Mouse (Mus musculus) embryonic facial prominence, embryonic 13.5 days (tissue): ENCODE data around the gene Foxk1. TPM values are rescaled to one million over a fixed set of nuclear protein-coding genes. Genes with fewer than 3 reads are reported as not detected.
A peak's percentile ranks its signal among the peaks of the same experiment; 100 is the strongest.

Experiments used
- ATAC-seq: fragments of 200-750 bp; cut with Nextera tagmentation; 2 replicates; pipeline ENCODE4 v1.8.0; 2017; ENCODE audit warnings: low read depth; ENCODE audit not compliant: insufficient number of reproducible peaks, insufficient read depth, low FRiP score, low TSS enrichment
- H3K27ac ChIP-seq: fragments of 300-500 bp; sonication (generic); 2 replicates; pipeline ENCODE4 v1.5.1; 2015; ENCODE audit warnings: moderate library complexity, mild to moderate bottlenecking, inconsistent platforms
- H3K27me3 ChIP-seq: fragments of 300-500 bp; sonication (generic); 2 replicates; pipeline ENCODE4 v1.6.1; 2015; ENCODE audit warnings: mild to moderate bottlenecking, inconsistent platforms
- H3K36me3 ChIP-seq: fragments of 300-500 bp; sonication (generic); 2 replicates; pipeline ENCODE4 v1.6.1; 2015; ENCODE audit warnings: mild to moderate bottlenecking, inconsistent platforms
- H3K4me1 ChIP-seq: fragments of 300-500 bp; sonication (generic); 2 replicates; pipeline ENCODE4 v1.6.1; 2015; ENCODE audit warnings: inconsistent platforms
- H3K4me2 ChIP-seq: fragments of 300-500 bp; sonication (generic); 2 replicates; pipeline ENCODE4 v1.6.1; 2015; ENCODE audit warnings: moderate library complexity, mild to moderate bottlenecking, inconsistent platforms
- H3K4me3 ChIP-seq: fragments of 300-500 bp; sonication (generic); 2 replicates; pipeline ENCODE4 v1.5.1; 2015; ENCODE audit warnings: mild to moderate bottlenecking, inconsistent platforms
- H3K9ac ChIP-seq: fragments of 300-500 bp; sonication (generic); 2 replicates; pipeline ENCODE4 v1.6.1; 2015; ENCODE audit warnings: mild to moderate bottlenecking, inconsistent platforms
- H3K9me3 ChIP-seq: fragments of 300-500 bp; sonication (generic); 2 replicates; pipeline ENCODE4 v1.6.1; 2016; ENCODE audit warnings: inconsistent platforms
- WGBS: fragments of 180-500 bp; shearing (Covaris S2); methylation state at CpG from one replicate; pipeline ENCODE4 v1.1.7; 2015; ENCODE audit warnings: mixed read lengths; 5-methylcytosine and 5-hydroxymethylcytosine counted together
- polyA plus RNA-seq: library from polyadenylated mRNA; unstranded; fragments of >200 nt; fragmentation: Nextera tagmentation; extraction: Ambion mirVana; gene quantifications from 2 replicates; pipeline ENCODE4 v1.2.1, GENCODE M21; 2015

Foxk1 gene
- polyA plus RNA-seq, 1 experiment from 2014 or later = 5.0 TPM

DNA sequence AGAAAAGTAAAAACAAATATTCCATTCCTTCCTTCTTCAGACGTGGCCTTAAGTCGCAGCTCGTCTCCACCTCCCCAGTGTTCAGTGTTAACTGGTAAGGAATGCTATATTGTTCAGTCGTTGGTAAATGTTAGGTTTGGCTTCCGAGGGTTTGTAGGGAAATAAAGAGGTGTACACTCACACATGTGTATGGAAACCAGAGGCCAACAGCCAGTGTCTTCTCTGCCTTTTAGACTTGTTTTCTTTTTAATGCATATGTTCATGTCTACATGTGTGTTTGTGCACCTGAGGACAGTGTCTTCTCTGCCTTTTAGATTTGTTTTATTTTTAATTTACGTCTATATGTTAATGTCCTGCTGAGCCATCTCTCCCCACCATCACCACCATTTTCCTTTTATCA lies 29.1 kb upstream of the Foxk1 start:
- 39% methylated on average over 6 of the region's 6 CpGs for WGBS
- peaks cover 26% of the 10 kb centered on the region for H3K4me1 ChIP-seq
- peak overlapping the region; percentile 85; the same call in 1 of the 2 replicates for H3K27ac ChIP-seq

DNA sequence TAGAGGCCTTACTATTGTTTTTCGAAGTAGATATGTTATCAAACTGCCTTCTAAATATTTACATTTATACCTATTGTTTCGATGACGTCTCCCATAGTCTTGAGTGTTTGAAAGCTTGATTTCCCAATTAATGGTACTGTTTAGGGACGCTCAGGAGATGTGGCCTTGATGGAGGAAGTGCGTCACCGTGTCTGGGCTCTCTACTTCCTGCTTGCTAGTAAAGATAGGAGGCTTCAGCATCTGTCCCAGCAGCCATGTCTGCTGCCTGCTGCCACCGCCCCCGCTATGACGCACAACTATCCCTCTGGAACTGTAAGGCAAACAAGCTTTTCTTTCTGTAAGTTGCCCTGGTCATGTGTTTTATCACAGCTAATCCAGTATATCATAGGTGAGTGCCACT lies 27.0 kb upstream of the Foxk1 start:
- ATAC-seq = no peak
- Histone ChIP-seq H3K36me3 (no peaks in the 10 kb centered on the region), H3K4me3 (no peak overlapping the region), H3K4me2 (no peak overlapping the region), H3K9me3 (0 out of 2 replicates have a peak, but pooled peaks cover 3% of the 10 kb centered on the region), H3K27ac (no peak overlapping the region), H3K9ac (no peak overlapping the region), H3K4me1 (peaks cover 19% of the 10 kb centered on the region), H3K27me3 (no peaks in the 10 kb centered on the region)
- WGBS = 91% methylated on average over 9 of the region's 9 CpGs

More for the DNA sequence above, 29.1 kb upstream of the Foxk1 start:
- Histone ChIP-seq H3K4me2 (no peak overlapping the region), H3K36me3 (no peaks in the 10 kb centered on the region), H3K27me3 (no peaks in the 10 kb centered on the region), H3K9me3 (0 out of 2 replicates have a peak, but pooled peaks cover 3% of the 10 kb centered on the region), H3K4me3 (no peak overlapping the region), H3K9ac (no peak overlapping the region)
- no peak for ATAC-seq

DNA sequence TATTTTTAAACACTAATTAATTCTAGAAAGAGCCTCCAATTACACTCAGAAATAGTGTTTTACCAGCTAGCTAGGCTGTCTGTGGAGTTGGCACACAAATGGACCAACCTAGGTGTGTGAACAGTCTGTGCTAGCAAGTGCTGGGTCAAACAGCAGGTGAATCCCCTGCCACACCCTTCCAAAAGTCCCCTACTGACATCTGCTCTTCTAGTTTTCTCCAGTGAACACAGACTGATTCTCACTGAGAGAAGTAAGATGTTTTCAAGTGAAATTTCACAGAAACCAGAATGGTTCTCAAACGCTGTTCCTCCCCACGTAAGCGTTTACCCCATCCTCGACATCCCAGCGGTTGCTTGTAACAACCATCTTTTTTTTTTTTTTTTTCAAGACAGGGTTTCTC lies 25.7 kb upstream of the Foxk1 start:
- no peak overlapping the region for H3K4me2 ChIP-seq
- H3K9me3 ChIP-seq = 0 out of 2 replicates have a peak, but pooled peaks cover 3% of the 10 kb centered on the region
- no peaks in the 10 kb centered on the region for H3K27me3 ChIP-seq
- no peak overlapping the region for H3K4me3 ChIP-seq
- no peaks in the 10 kb centered on the region for H3K36me3 ChIP-seq
- no peak for ATAC-seq
- 96% methylated on average over 5 of the region's 5 CpGs for WGBS
- no peak overlapping the region for H3K27ac ChIP-seq
- H3K4me1 ChIP-seq = peaks cover 30% of the 10 kb centered on the region
- H3K9ac ChIP-seq = no peak overlapping the region

DNA sequence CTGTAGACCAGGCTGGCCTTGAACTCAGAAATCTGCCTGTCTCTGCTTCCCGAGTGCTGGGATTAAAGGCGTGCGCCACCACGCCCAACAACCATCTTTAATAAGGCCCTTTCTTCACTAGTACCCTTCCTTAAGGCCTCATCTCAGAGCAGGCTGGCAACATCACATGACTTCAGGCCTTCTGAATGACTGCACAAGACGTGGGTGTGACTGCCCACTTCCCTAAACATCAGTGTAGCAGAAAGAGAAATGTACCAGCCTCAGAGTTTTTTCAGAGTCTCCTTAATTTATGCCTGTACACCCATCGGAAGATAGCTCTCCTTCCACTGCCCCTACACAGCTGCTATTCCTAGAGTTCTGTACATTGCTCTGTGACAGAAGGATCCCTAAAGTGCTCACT lies 25.2 kb upstream of the Foxk1 start:
- H3K4me3 ChIP-seq = no peak overlapping the region
- WGBS = 83% methylated on average over 6 of the region's 6 CpGs
- no peak overlapping the region for H3K27ac ChIP-seq

DNA sequence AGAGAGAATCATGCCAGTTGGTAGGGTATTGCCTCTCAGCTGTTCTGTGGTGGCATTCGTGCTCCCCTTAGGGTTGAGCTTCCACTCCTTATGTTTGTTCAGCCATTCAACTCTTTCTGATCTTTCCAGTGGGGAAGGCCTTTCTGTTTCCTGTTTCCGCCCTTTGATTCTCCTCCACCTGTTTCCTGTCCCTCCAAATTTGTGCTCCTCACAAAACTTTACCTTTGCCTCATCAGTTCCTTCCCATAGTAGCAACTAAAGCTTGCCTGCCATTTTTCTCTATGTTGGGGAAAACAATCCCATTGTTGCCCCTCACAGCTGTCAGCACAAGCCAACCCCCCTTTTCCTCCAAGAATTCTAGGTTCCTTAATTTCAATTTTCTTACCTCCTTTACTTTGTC lies 23.2 kb upstream of the Foxk1 start:
- no peak overlapping the region for H3K4me3 ChIP-seq
- H3K27me3 ChIP-seq = no peaks in the 10 kb centered on the region
- H3K9ac ChIP-seq = no peak overlapping the region
- peaks cover 19% of the 10 kb centered on the region for H3K4me1 ChIP-seq
- H3K9me3 ChIP-seq = 0 out of 2 replicates have a peak, but pooled peaks cover 3% of the 10 kb centered on the region
- WGBS = 86% methylated on average over 2 of the region's 2 CpGs
- no peak for ATAC-seq
- H3K36me3 ChIP-seq = no peaks in the 10 kb centered on the region
- H3K27ac ChIP-seq = no peak overlapping the region
- no peak overlapping the region for H3K4me2 ChIP-seq

More for the DNA sequence above, 25.2 kb upstream of the Foxk1 start:
- Histone ChIP-seq H3K9me3 (0 out of 2 replicates have a peak, but pooled peaks cover 3% of the 10 kb centered on the region), H3K36me3 (no peaks in the 10 kb centered on the region), H3K27me3 (no peaks in the 10 kb centered on the region), H3K9ac (no peak overlapping the region), H3K4me2 (no peak overlapping the region), H3K4me1 (peaks cover 33% of the 10 kb centered on the region)
- no peak for ATAC-seq

DNA sequence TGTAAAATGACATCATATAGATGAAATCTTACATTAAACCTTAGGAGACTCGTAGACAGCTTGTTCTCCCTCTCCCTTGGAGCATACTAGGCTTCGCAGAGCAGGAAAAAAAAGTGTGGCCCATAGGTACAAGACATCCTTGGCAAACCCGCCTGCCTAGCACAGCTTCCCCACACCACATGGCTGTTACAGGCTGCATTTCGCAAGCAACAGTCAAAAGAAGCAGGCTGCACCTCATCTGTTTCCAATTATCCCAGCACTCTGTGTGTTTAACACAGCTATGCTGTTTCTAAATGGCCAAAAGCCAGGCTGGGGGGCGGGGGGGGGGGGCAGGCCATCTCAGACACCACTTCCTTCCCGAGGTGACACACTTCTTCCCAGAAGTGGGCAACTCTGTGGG lies 20.8 kb upstream of the Foxk1 start:
- no peak overlapping the region; the same call in 1 of the 2 replicates for H3K4me2 ChIP-seq
- H3K27ac ChIP-seq = peak overlapping the region; percentile 92
- peaks cover 43% of the 10 kb centered on the region for H3K4me1 ChIP-seq
- WGBS = 16% methylated on average over 6 of the region's 6 CpGs
- peak; percentile 73; the same call in 1 of the 2 replicates for ATAC-seq
- H3K9ac ChIP-seq = no peak overlapping the region
- H3K4me3 ChIP-seq = no peak overlapping the region
- H3K36me3 ChIP-seq = no peaks in the 10 kb centered on the region
- no peaks in the 10 kb centered on the region for H3K27me3 ChIP-seq
- no peaks in the 10 kb centered on the region for H3K9me3 ChIP-seq

DNA sequence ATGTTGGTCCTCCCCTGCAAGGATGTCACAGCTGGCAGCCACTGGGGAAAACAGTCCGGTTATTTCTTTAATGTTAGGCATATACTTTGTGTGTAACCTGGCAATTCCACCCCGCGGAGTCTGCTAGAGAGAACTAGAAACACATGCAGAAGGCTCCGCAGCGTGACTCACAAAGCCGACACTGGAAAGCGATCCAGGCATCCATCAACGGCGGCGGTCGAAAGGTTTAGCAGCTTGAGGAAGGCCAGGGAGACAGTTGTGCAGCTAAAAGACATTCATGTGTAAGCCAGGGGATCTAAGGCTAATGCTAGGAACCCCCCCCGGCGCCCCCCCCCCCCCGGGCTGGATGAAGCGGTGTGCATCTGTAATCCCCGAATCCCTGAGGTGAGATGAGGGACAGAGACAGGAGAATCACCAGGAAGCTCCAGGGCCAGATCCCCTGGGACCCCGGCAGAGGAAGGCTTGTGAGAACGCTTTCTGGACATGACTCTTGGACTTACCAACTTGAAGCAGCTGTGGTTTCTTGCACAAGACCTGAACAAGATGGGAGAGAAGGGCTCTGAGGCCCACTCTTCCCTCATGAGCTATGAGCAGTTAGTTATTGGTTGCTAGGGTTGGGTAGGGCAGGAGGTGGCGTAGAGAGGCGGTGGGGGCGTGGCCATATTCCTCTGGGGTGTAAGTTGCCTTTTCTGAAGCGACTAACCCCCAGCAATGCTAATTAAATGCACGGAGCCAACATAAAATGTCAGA lies 16.2 kb upstream of the Foxk1 start:
- peaks cover 59% of the 10 kb centered on the region for H3K4me1 ChIP-seq
- ATAC-seq = no peak
- H3K4me3 ChIP-seq = 0 out of 2 replicates have a peak overlapping the region, but pooled peaks have one; percentile 5
- WGBS = 17% methylated on average over 23 of the region's 23 CpGs
- H3K4me2 ChIP-seq = peak overlapping the region; percentile 39
- H3K9ac ChIP-seq = 0 out of 2 replicates have a peak overlapping the region, but pooled peaks have one; percentile 16
- no peaks in the 10 kb centered on the region for H3K9me3 ChIP-seq
- no peaks in the 10 kb centered on the region for H3K27me3 ChIP-seq
- peak overlapping the region; percentile 95 for H3K27ac ChIP-seq
- no peaks in the 10 kb centered on the region for H3K36me3 ChIP-seq

DNA sequence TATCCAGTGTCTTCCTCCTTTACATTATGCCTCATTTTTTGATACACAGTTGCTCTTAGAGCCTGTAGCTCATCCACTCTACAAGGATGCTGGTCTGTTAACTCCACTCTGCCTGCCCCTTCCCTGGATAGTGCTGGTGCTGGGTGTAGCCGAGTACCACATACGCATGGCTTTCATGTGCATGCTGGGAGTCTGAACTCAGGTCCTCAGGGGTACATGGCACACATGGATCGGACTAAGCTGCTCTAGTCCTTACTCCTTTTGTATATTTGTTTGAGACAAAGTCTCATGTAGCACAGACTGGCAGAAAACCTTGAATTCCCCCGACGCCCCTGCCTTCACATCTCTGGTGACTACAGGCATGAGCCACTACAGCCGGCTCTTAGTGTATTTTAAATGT lies 15.0 kb upstream of the Foxk1 start:
- H3K9ac ChIP-seq = no peak overlapping the region
- no peak overlapping the region for H3K4me3 ChIP-seq
- no peaks in the 10 kb centered on the region for H3K9me3 ChIP-seq
- H3K27me3 ChIP-seq = no peaks in the 10 kb centered on the region
- peak overlapping the region; percentile 27; the same call in 1 of the 2 replicates for H3K4me2 ChIP-seq
- no peak for ATAC-seq
- H3K36me3 ChIP-seq = no peaks in the 10 kb centered on the region
- peaks cover 60% of the 10 kb centered on the region for H3K4me1 ChIP-seq
- WGBS = 40% methylated on average over 6 of the region's 6 CpGs
- H3K27ac ChIP-seq = peak overlapping the region; percentile 95

DNA sequence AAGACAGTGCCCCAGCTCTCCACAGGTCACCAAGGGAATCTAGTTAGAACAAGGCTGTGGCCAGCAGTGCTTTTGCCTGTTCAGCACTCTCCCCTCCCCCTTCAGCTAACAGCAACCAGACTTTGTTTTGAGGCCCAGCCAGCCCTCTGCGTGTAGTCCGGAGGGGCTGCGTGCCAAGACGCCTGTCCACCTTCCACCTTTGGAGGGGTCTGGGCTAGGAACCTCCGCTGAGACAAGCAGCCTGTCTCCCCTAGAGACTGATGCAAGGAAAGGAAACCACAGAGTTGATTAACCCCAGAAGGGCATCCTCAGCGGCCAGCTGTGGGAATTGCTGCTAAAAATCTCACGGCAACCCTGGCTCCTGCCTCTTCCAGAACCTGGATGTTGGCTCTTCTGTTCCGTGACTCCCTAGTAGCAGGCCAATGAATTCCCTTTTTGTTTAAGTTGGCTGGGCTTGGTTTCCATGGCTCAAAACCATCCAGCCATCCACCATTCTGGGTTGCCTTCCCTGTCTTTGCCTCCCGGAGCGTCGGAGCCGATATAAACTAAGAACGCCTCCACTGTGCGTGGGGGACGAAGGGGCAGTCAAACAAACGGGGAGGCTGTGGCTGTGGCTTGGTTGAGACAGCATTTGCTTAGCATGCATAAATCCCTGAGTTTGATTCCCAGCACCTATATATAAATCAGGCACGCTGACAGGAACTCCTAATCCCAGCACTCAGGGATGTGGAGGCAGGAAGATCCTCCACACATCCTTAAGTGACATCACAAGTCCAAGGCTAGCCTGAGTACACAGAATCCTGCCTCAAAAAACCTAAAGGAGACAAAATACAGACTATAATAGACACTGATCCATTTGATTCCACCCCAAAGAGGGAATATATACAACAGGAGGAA lies 14.3 kb upstream of the Foxk1 start:
- peak overlapping the region; percentile 27 for H3K4me2 ChIP-seq
- H3K27me3 ChIP-seq = no peaks in the 10 kb centered on the region
- peak; percentile 71 for ATAC-seq
- H3K9ac ChIP-seq = no peak overlapping the region
- H3K9me3 ChIP-seq = no peaks in the 10 kb centered on the region
- H3K36me3 ChIP-seq = no peaks in the 10 kb centered on the region
- no peak overlapping the region for H3K4me3 ChIP-seq
- WGBS = 29% methylated on average over 17 of the region's 17 CpGs
- peak overlapping the region; percentile 95 for H3K27ac ChIP-seq
- peaks cover 67% of the 10 kb centered on the region for H3K4me1 ChIP-seq

DNA sequence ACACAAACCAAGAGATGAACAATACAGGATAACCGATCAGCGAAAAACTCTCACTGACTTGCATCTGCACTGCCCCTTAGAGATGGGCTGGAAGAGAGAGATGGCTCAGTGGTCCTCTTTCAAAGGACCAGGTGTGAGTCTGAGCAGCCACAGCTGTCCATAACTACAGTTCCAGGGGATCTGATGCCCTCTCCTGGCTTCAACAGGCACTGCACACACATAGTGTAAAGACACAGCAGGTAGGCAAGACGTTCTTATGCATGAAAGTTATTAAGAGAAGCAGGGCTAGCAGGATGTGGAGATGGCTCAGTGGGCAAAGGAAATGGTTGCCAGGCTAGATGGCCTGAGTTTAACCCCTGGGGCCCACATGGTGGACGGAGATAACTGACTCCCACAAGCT lies 13.6 kb upstream of the Foxk1 start:
- H3K4me1 ChIP-seq = peaks cover 72% of the 10 kb centered on the region
- H3K4me3 ChIP-seq = no peak overlapping the region
- no peaks in the 10 kb centered on the region for H3K36me3 ChIP-seq
- H3K9ac ChIP-seq = no peak overlapping the region
- H3K27me3 ChIP-seq = no peaks in the 10 kb centered on the region
- H3K27ac ChIP-seq = peak overlapping the region; percentile 95
- no peak overlapping the region for H3K4me2 ChIP-seq
- ATAC-seq = no peak
- no peaks in the 10 kb centered on the region for H3K9me3 ChIP-seq
- 75% methylated on average over 4 of the region's 4 CpGs for WGBS

DNA sequence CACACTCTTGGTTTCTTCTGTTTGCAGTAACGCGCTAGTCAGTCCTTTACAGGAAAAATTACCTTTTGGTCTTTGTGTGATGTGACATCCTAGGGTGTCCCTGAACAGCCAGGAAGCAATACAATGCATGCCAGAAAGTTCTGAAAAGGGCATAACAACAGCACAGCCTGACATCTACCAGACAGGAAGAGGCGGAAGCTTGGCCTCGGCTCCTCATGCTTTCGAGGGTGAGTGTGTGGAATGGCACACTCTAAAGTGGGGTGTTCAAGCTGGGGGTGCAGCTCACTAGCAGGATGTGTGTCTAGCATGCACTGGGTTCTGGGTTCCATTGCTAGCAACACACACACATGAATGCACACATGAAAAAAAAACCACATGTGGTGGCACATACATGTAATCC lies 9.6 kb upstream of the Foxk1 start:
- peak overlapping the region; percentile 39; the same call in 1 of the 2 replicates for H3K27ac ChIP-seq
- no peak overlapping the region for H3K4me3 ChIP-seq
- H3K9ac ChIP-seq = 0 out of 2 replicates have a peak overlapping the region, but pooled peaks have one; percentile 32
- no peaks in the 10 kb centered on the region for H3K36me3 ChIP-seq
- H3K4me2 ChIP-seq = no peak overlapping the region
- 73% methylated on average over 5 of the region's 5 CpGs for WGBS
- peaks cover 3% of the 10 kb centered on the region; the same call in 1 of the 2 replicates for H3K9me3 ChIP-seq
- H3K4me1 ChIP-seq = peaks cover 34% of the 10 kb centered on the region
- no peak for ATAC-seq
- H3K27me3 ChIP-seq = no peaks in the 10 kb centered on the region
